Mouse (Mus musculus): ENCODE results near the gene Atg7.

- no peak for TF ChIP-seq CTCF (IDR thresholded peaks at IDR 0.05; ENCODE audit: control insufficient read depth, insufficient read depth, insufficient read length)
- TF ChIP-seq MAX (IDR thresholded peaks at IDR 0.05), result no peak
- TF ChIP-seq USF1 (IDR thresholded peaks at IDR 0.05; ENCODE audit: low read depth), result no peak
- no peak for TF ChIP-seq CEBPB (IDR thresholded peaks at IDR 0.05; ENCODE audit: low read depth)
- no peak for TF ChIP-seq MYOD1 (IDR thresholded peaks at IDR 0.05; ENCODE audit: control insufficient read depth, insufficient read length, low read depth)
- TF ChIP-seq MYOG (IDR thresholded peaks at IDR 0.05; ENCODE audit: control insufficient read depth, extremely low read depth, insufficient read length), result no peak
- no peak for TF ChIP-seq FOSL1 (IDR thresholded peaks at IDR 0.05; ENCODE audit: insufficient read depth, low read length, poor library complexity, severe bottlenecking)
Measured at GRCm38 (mm10) chr6:114856501-114856900, 213.6 kb downstream of the Atg7 start.

Data from C2C12 (cell line).